Mouse (Mus musculus): Measurements from ENCODE around the gene Xylb.

- TF ChIP-seq GATA1 (IDR thresholded peaks at IDR 0.05; ENCODE audit: low read length) (no peak), TAL1 (IDR thresholded peaks at IDR 0.05; ENCODE audit: low read length) (no peak)
These were observed 18.1 kb upstream of the Xylb start for GRCm38 (mm10) chr9:119339106-119339505.
